Mouse (Mus musculus) heart, adult 2 months (tissue): Measurements from ENCODE around the gene Thap4.

Source experiments
- CTCF ChIP-seq: fragments of 200-600 bp; IDR thresholded peaks from 2 replicates; pipeline ENCODE4 v1.8.1; 2022; ENCODE audit warnings: antibody characterized with exemption, mild to moderate bottlenecking, moderate library complexity
- EP300 ChIP-seq: fragments of 200-500 bp; IDR thresholded peaks from 2 replicates; pipeline ENCODE4 v1.6.1; 2011; ENCODE audit warnings: low read depth, low read length, control low read depth; ENCODE audit not compliant: insufficient read depth
- POLR2A ChIP-seq: fragments of 200-500 bp; IDR thresholded peaks from 2 replicates; pipeline ENCODE4 v1.6.1; 2011; ENCODE audit warnings: mild to moderate bottlenecking, low read depth, low read length, control low read depth; ENCODE audit not compliant: insufficient read depth

DNA sequence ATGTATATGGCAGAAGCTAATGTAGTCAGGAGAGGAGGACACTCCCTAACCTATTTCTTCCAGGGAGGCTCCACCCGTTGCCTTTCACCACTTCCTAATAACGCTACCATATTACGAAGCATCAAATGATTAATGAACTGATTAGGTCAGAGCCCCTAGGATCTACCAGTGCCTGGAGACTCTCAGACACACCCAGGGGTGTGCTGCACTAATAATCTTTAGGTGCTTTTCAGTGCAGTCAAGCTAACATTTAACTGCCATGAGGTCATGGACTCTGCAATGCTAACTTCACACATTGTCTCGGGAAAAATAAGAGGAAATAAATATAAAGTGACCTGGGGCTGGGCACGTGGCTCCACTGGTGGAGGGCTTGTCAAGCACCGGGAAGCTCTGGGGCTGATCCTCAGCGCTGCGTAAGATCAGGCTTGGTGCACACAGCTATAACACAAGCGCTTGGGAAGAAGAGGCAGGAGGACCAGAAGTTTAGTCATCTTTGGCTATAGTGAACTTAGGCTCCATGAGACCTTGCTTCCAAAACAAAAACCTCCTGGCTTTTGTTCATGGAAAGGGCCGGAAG lies 51.1 kb downstream of the Thap4 start:
- no peak for TF ChIP-seq POLR2A
- TF ChIP-seq CTCF, result no peak
- TF ChIP-seq EP300, result no peak
